Mouse (Mus musculus): ENCODE results near the gene Vmn2r103.

Gene Vmn2r103

DNA sequence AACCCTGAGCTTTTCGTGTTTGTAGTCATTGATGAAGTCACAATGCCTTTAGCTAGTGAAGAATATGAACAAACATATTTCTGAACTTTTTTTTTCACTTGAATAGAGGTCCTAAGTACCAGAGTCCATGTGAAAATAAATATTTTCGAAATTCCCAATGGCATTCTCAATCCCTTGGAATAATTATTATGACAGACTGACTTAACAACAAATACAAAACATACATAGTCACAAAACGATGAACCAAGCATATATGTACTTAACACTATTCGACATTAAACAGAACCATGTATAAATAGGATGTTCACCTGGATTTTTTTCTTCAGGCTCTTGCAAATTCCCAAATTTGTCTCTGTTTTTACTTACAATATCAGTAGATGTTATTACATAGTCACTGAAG lies at the start of gene Vmn2r103:
Vmn2r103 (plus strand) TSS at position 301 of the 400 bp plus-strand sequence.
- no peak for DNase-seq (ENCODE audit: low read depth, low spot score)

- DNase-seq (ENCODE audit: low read depth, low spot score): no peak
These were observed 5.8 kb downstream of the Vmn2r103 start for GRCm38 (mm10) chr17:19778994-19779393.

DNA sequence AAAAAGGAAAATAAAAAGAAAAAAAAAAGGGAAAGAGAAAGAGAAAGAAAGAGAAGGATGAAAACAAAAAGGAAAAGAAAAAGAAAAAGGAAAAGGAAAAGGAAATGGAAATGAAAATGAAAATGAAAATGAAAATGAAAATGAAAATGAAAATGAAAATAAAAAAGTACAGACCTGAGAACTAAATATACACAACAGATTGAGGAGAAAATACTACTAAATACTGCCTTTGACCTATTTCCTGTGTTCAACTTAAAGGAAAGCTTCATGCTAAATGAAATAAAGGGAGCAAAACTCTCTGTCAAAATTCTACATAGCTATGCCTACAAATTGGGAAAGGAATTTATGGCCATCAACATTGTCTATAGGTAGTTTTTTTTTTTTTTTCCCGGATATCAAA lies 16.1 kb downstream of the Vmn2r103 start:
- no peak for DNase-seq (ENCODE audit: low read depth, low spot score)
